ENCODE assay signal across 10 mouse cellular contexts in the genomic region with DNA sequence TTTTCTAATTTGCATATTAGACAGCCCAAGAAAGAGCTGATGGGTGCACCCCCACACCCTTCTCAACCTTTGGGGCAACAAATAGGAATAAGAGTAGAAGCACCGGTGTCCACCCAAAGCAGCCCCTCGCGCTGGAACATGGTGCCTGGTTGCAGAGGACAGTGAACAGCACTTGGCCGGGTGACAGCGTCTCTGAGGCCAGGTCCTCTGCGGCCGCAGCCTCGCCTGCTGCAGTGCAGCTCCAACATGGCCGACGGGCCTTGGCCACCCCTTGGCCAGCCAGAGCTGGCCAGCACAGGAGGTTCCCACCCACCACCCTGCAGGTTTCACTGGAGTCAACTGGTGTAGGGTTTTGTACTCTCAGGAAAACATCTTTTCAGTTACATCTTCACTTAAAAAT. TPM values are rescaled to one million over a fixed set of nuclear protein-coding genes. Genes with fewer than 3 reads are reported as not detected.
A peak's percentile ranks its signal among the peaks of the same experiment; 100 is the strongest.
DNase-seq lines count a peak whose midpoint lies in the region; ATAC-seq and TF ChIP-seq lines count a peak whose summit lies in the region.
"Had no signal": no experiment of that assay in that cellular context is flagged by ENCODE, and none has a peak within 500 bp of the region (broad histone marks: within the 10 kb centered on the region; RNA-seq: fewer than 3 reads in every experiment).

No protein-coding gene starts in this region.

- WGBS in kidney, postnatal 0 days: 72% methylated on average over 10 of the region's 10 CpGs
- WGBS in intestine, embryonic 14.5 days: 67% methylated on average over 10 of the region's 10 CpGs

- H3K4me1 ChIP-seq in kidney, postnatal 0 days (replicated peaks; ENCODE audit: insufficient read depth, low read length): peaks cover 41% of the 10 kb centered on the region
- peaks cover 46% of the 10 kb centered on the region for H3K4me1 ChIP-seq in intestine, embryonic 14.5 days (replicated peaks; ENCODE audit: control insufficient read depth, insufficient read depth, low read length)

- H3K9ac ChIP-seq in kidney, postnatal 0 days (ENCODE audit: low read depth, low read length): no peak overlapping the region
- H3K9ac ChIP-seq in intestine, embryonic 14.5 days (ENCODE audit: low read length): no peak overlapping the region
- H3K9ac ChIP-seq: forebrain, embryonic 12.5 days had no signal

- 0 out of 2 replicates have a peak overlapping the region, but pooled peaks have one; percentile 65 for H3K4me2 ChIP-seq in kidney, postnatal 0 days (ENCODE audit: low read length)
- H3K4me2 ChIP-seq in intestine, embryonic 14.5 days (ENCODE audit: low read length): peak overlapping the region; percentile 73

- no peak for ATAC-seq in kidney, postnatal 0 days (replicated peaks; ENCODE audit: low FRiP score, low read depth)
- no peak for ATAC-seq in intestine, embryonic 14.5 days (replicated peaks; ENCODE audit: low FRiP score, low TSS enrichment, low read depth)

- DNase-seq in kidney, postnatal 0 days (ENCODE audit: low spot score): no peak
- DNase-seq in kidney, postnatal 14 days: no peak
- peak; percentile 71 for DNase-seq in adrenal gland, postnatal 10 days
- DNase-seq in cerebellum, postnatal 36 days: peak; percentile 43 to 44
- no peak for DNase-seq in intestine, embryonic 14.5 days (ENCODE audit: low spot score)
- DNase-seq in frontal cortex, adult 2 months (ENCODE audit: extremely low spot score in 1 of 2, low spot score in 1 of 2): no peak
- DNase-seq in retina, postnatal 1 day: no peak
- no peak for DNase-seq in ovary, postnatal 36 days (ENCODE audit: low spot score)

- H3K36me3 ChIP-seq in kidney, postnatal 0 days (ENCODE audit: insufficient read depth, low read length): no peaks in the 10 kb centered on the region
- peaks cover 46% of the 10 kb centered on the region for H3K36me3 ChIP-seq in intestine, embryonic 14.5 days (ENCODE audit: control insufficient read depth, insufficient read depth, low read length)
- H3K36me3 ChIP-seq: forebrain, embryonic 12.5 days had no signal

- H3K27ac ChIP-seq in kidney, postnatal 0 days: peak overlapping the region; percentile 42; the same call in 1 of the 2 replicates
- no peak overlapping the region for H3K27ac ChIP-seq in intestine, embryonic 14.5 days (ENCODE audit: low read depth)

- no peak overlapping the region for H3K4me3 ChIP-seq in kidney, postnatal 0 days (replicated peaks; ENCODE audit: low read depth, low read length)
- H3K4me3 ChIP-seq in intestine, embryonic 14.5 days (ENCODE audit: low read depth, low read length): peak overlapping the region; percentile 97; the same call in 1 of the 2 replicates
- H3K4me3 ChIP-seq: forebrain, embryonic 12.5 days had no signal

- H3K9me3 ChIP-seq in kidney, postnatal 0 days (replicated peaks; ENCODE audit: low read length): no peaks in the 10 kb centered on the region
- H3K9me3 ChIP-seq in intestine, embryonic 14.5 days (ENCODE audit: control insufficient read depth, low read length): no peaks in the 10 kb centered on the region
- H3K9me3 ChIP-seq: forebrain, embryonic 12.5 days had no signal

- H3K27me3 ChIP-seq in kidney, postnatal 0 days (ENCODE audit: insufficient read depth, low read length): no peaks in the 10 kb centered on the region
- H3K27me3 ChIP-seq in intestine, embryonic 14.5 days (replicated peaks; ENCODE audit: control insufficient read depth, insufficient read depth, low read length): no peaks in the 10 kb centered on the region
- H3K27me3 ChIP-seq: forebrain, embryonic 12.5 days had no signal

- TF ChIP-seq CTCF in kidney, postnatal 0 days (IDR thresholded peaks at IDR 0.05; ENCODE audit: low read depth): no peak

RNA-seq across cellular contexts. Expression of gene Gm20721, which starts 12.1 kb away (rescaled TPM):
- 8.6 and 11.1 TPM in 2 replicates for polyA plus RNA-seq in kidney, postnatal 0 days (2015; fragmentation: Nextera tagmentation; extraction: Ambion mirVana)
- 1 to 10 TPM; 6.2 to 6.8 TPM for total RNA-seq in adrenal gland, postnatal 10 days (2021)
- 8.2 and 12.6 TPM in 2 replicates for polyA plus RNA-seq in intestine, embryonic 14.5 days (2014; fragmentation: Nextera tagmentation; extraction: Ambion mirVana)
- 2.9 and 7.7 TPM in 2 replicates for polyA plus RNA-seq in frontal cortex, adult 2 months (2012; rRNA removed)
- total RNA-seq: liver, adult 2 months had no signal

RNA-seq across cellular contexts. Expression of gene Gnas, which starts 50.3 kb away (rescaled TPM):
- polyA plus RNA-seq in kidney, postnatal 0 days (2015; fragmentation: Nextera tagmentation; extraction: Ambion mirVana): 1,338 and 1,363 TPM in 2 replicates
- 1,000 to 10,000 TPM; 5,524 to 6,088 TPM for total RNA-seq in adrenal gland, postnatal 10 days (2021)
- polyA plus RNA-seq in intestine, embryonic 14.5 days (2014; fragmentation: Nextera tagmentation; extraction: Ambion mirVana): 1,658 and 1,793 TPM in 2 replicates
- polyA plus RNA-seq in frontal cortex, adult 2 months (2012; rRNA removed): 2,156 and 2,275 TPM in 2 replicates

Comparison
In these comparisons a context has a peak if more than half of its experiments do, and no peak if none do; other contexts are left out.
1. DNase-seq: peak in adrenal gland, postnatal 10 days (single experiment) and cerebellum, postnatal 36 days (2 of 2); none in kidney, postnatal 0 days (single experiment), kidney, postnatal 14 days (single experiment), intestine, embryonic 14.5 days (single experiment), frontal cortex, adult 2 months (0 of 2), retina, postnatal 1 day (single experiment) and ovary, postnatal 36 days (single experiment).